Mouse (Mus musculus) T-cell, adult 2 months (primary cell): ENCODE data around the gene Gm3468.
"Not testable (repeated sequence)": the region's sequence is repeated elsewhere in the genome, so short reads cannot be mapped to it uniquely, and the experiment has no call there.

Experiments used
- DNase-seq: peaks from one replicate; pipeline ENCODE4 v3.0.0; 2022; ENCODE audit warnings: low spot score

Gm3468 gene

GRCm38 (mm10) chr14:6108272-6108925 is at the start of gene Gm3468:
Gene Gm3468, minus strand, starts transcription at chr14:6108665.
- DNase-seq: peak; percentile 4

GRCm38 (mm10) chr14:6125707-6126106 is 17.2 kb upstream of the Gm3468 start, which contains the start of gene Gm3476:
Gene Gm3476, minus strand, starts transcription at chr14:6125807.
- DNase-seq: not testable (repeated sequence)

DNA sequence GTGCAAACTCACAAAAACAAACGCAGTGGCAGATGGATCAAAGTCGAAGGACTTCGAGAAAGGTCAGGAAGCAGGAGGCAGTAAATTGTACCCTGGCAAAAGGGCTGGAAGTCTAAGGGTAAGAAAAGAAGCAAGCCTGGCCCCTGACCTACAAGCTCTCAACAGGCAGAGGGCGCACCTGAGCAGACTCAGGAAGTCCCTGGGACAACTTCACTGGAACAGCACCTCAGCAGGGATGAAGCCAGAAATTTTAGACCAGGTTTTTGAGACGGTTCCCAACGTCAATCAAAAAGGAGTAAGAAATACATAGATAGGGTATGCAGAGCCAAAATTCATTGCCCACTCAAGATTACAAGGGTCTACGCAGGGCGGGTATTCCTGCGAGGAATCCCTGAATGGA is 965 bp downstream of the Gm3468 start:
- DNase-seq: not testable (repeated sequence)

DNA sequence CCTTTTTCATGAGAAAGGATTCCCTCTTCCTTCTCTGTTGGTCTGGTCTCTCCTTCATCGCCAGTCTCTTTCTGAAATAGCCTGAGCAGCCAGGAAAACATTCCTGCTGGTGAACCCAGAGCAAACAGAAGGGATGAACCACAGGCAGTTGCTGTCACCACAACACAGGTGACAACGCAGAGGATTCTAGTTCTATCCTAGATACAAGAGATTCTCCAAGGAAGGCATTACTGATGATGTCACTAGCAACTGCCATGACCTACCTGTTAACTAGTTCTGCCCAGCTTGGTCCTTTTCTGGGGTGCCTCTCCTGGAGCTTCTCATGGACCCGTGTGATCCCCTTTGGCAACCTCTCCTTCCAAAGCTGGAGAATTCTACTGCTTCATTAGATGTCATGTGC is 14.6 kb downstream of the Gm3468 start, which contains the start of gene Gm8206:
Gm8206 (minus strand) TSS at position 101 of the 400 bp plus-strand sequence.
- DNase-seq: not testable (repeated sequence)

GRCm38 (mm10) chr14:6058167-6058566 is 50.3 kb downstream of the Gm3468 start, which contains the start of gene Gm6337:
Gene Gm6337, minus strand, starts transcription at chr14:6058267.
- DNase-seq: not testable (repeated sequence)
